Mouse (Mus musculus) testis, postnatal 14 days (tissue): ENCODE results near the gene Nfatc3.

Experiments used
- DNase-seq: peaks from one replicate; pipeline ENCODE4 v3.0.0; 2021; ENCODE audit warnings: low spot score

Nfatc3 gene

DNA sequence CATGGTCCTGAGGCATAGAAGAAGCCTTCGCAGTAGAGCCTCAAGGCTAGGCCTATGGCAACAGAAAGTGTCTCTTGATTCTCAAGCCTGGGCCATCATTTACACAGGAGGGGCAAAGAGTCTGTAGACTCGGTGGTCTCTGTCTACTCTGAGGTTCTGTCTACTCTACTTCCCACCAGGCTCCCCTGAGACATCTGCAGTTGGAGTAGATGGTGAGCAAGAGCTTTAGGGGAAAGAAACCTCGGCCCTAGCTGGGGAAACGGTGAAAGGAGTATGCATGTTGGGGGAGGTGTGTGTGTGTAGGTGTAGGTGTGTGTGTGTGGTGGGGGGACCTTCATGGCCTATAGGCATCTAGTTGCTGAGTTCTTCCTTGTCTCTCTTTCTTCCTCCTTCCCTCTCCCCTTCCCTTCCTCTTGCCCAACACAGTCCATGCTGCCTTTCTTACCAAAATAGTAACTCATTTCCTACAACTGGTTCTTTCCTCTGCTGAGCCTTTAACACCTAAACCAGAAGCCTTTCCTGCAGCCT, 2.1 kb upstream of the Nfatc3 start:
- no peak for DNase-seq

DNA sequence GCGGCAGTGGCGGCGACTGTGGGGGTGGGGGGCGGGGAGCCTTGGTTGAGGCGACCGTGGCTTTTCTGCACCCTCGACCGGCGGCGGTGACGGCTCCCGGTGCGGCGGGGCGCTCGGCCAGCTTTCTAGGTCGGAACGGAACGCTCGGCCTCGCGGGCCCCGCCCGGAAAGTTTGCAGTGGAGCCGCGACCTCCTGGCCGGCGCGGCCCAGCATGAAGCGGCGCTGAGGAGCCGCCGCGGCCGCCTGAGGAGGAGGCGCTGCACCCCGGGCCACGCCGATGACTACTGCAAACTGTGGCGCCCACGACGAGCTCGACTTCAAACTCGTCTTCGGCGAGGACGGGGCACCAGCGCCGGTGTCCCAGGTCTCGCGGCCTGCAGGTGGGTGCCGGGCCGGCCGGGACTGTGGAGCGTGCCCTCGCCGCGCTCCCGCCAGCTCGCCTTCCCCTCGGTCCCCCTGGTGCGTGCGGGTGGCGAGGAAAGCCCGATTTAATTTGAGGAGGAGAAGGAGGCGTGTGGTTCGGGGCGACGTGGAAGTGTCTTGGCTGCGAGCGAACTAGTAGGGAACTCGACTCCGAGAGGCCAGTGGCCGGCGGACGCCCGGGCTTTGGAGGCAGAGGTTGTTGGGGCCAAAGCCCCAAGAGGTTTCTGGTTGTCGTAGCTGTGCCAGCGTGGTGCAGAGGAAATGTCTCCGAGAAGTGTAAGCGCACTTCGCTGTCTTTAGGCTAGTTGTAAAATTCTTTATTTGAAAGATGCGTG, 1.2 kb downstream of the Nfatc3 start:
- DNase-seq = peak; percentile 75

DNA sequence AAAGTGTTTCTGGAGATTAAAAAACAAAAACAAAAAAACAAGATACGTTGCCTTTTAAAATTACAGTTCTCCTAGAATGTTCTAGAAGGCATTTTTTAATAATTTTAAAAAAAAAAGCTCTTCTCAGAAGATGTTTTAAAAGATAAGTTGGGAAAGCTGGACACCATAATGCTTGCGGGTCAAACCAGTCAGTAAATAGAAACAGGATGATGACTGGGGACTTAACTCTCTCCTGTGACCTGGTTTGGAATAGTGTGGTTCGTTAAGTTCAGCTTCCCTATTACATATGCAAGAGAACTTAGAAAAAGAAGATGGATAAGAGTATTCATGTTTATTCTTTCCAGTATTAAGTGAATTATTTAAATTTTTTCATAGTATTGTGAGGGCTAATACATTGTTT, 1.9 kb downstream of the Nfatc3 start:
- no peak for DNase-seq

DNA sequence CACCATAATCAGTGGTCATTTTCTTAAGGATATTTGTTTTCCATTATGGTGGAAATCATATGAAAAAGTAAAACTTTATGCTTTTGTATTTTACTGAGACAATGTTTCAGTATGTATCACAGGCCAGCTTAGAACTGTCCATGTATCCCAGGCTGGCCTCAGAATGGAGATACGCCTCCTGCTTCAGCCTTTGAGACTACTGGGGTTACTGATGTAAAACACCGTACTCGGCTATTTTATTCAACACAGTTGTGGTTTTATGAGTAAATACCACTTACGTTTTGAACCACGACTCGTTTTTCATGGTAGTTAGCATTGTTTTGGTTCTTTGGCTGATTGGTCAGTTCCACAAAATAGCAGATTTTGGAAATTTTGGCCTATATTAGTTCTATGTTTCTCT, 3.0 kb downstream of the Nfatc3 start:
- no peak for DNase-seq

DNA sequence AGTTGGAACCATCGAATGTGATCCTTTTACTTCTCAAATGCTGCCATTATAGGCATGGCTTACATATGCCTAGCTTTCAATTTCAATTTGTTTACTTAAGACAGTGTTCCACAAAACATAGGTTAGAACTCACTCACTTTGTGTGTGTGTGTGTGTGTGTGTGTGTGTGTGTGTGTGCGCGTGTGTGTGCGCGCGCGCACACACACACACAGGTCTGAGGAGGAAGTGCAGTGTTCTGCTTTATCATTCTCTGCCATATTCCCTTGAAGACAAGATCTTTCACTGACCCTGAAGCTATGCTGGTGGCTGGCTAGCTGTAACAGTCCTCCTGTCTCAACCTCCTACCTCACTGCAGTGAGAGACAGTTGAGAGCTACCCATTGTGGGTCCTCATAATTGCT, 4.4 kb downstream of the Nfatc3 start:
- no peak for DNase-seq

DNA sequence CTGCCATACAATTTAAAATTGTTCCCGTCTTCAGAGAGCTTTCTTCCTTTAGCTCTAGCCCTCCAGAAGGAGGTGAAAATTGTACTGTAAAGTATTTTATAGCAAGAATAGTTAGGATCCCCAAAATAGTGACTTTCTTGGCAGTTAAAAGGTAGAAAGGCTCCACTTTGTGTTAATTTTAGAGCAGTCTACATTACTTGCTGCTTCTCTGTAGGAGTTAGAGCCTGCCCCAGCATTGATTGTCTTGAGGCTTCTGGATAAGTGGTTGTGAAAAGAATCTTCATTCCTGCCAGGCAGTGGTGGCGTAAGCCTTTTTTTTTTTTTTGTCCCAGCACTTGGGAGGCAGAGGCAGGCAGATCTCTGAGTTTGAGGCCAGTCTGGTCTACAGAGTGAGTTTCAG, 8.1 kb downstream of the Nfatc3 start:
- no peak for DNase-seq

DNA sequence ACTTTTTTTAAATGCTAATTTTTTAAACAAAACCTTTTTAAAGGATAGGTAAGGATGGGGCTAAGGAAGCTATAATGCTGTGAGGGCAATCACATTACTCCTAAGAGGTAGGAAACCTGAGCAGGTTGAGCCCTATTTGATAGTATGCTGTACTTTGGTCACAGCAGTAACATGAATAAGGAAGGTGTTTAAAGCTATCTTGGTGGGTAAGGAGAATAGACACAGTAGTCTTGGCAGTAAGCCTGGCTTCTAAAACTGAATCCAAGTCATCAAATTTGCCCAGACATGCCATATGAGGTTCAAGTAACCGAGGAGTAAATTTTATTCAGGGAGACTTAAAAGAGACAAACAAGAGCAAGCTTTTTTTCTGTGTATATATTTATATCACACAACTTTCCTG, 10.9 kb downstream of the Nfatc3 start:
- DNase-seq = no peak

DNA sequence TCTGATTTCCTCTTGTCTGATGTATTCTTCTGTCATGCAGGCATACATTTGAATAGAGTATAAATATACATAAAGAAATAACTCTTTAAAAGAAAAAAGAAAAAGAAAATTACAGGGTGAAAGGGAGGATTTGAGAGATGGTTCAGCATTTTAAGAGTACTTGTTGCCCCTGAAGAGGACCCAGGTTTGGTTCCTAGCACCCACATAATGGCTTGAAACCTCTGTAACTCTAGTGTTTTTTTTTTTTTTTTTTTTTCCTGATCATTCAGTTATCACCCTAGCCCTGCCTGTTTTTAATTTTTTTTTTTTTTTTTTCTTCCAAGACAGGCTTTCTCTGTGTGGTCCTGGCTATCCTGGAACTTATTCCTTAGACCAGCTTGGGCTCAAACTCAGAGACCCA, 13.5 kb downstream of the Nfatc3 start:
- DNase-seq = no peak

DNA sequence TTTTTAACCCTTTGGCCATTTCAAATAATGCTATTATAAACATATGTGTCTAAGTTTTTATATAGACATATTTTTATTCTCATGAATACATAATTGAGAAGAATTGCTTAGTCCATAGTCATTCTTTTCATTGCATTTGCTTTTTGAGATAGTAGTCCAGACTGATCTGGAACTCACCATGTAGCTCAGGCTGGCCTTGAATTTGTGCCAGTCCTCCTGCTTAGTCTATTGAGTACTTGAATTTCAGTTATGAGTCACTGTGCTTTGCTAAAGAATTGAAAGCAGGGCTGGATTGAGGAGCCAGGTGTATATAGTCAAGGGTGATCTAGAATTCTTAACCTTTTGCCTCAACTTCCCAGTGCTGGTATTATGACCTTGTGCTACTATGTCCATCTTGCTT, 15.6 kb downstream of the Nfatc3 start:
- DNase-seq = no peak

DNA sequence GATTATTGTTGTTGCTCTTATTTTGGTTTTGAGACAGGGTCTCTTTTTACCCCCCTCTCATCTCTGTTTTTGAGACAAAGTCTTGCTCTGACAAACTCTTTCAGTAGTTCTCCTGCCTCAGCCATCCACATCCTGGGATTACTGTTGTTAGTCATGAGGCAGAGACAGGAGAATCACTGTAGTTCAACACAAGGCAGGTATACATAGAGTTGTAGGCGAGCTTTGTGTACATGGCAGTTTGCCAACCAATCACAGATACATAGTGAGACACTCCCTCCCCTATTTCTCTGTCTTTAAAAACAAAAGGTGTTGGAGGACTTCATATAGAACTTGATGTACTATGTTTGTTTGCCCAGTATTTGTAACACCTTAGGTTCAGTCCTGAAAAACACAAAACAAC, 16.0 kb downstream of the Nfatc3 start:
- no peak for DNase-seq

DNA sequence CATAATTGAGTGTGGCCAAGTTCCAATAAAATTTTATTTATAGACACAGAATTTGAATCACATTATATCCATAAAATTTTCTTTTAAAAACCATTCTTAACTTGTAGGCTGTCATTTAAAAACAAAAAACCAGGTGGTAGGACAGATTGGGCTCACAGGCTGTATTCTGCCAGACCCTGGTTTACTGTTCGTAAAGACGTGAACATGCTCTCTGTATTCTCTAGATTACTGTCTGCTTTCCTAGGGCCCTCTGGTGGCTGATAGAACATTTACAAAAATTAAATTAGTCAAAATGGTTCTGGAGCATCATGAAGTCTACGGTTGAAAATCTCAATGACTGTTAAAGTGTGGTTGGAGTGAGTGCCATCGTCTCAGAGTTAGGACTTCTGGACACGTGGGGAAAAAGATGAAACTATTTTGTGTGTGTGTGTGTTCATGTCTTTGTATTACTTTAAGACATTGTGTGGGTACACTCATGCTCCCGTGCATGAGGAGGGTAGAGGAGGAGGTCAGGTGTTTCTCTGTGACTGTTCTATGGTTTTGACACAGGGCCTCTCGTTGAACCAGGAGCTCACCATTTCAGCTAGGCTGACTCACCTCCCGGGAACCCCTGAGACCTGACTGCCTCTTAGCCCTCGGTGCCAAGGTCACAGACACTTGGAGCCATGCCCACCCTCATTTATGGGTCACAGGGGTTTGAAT, 16.7 kb downstream of the Nfatc3 start:
- DNase-seq = no peak

DNA sequence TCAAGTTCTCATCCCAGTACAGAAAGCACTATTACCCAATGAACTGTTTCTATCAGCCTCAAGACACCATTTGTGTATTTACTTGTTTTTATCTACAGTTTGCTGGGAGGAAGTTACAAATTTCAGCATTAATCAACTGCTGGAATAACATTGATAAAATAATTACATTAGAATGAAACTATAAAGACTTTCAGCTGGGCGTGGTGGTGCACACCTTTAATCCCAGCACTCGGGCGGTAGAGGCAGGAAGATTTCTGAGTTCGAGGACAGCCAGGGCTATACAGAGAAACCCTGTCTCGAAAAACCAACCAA, 17.2 kb downstream of the Nfatc3 start:
- no peak for DNase-seq

DNA sequence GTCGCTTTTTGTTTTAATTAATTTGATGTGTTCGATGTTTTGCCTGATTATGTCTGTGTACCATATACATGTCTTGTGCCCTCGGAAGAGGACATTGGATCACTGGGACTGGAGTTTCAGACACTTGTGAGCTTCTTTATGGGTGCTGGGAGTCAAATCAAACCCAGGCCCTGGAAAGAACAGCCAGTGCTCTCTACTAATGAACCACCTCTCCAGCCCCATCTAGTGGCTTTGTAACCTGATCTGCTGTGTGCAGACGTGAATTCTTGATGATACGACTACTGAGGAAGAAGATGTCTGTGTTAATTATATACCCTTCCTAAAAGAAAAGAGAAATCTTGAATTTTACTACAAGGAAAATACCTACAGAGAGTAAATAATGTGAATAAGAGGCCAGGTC, 18.0 kb downstream of the Nfatc3 start:
- no peak for DNase-seq

DNA sequence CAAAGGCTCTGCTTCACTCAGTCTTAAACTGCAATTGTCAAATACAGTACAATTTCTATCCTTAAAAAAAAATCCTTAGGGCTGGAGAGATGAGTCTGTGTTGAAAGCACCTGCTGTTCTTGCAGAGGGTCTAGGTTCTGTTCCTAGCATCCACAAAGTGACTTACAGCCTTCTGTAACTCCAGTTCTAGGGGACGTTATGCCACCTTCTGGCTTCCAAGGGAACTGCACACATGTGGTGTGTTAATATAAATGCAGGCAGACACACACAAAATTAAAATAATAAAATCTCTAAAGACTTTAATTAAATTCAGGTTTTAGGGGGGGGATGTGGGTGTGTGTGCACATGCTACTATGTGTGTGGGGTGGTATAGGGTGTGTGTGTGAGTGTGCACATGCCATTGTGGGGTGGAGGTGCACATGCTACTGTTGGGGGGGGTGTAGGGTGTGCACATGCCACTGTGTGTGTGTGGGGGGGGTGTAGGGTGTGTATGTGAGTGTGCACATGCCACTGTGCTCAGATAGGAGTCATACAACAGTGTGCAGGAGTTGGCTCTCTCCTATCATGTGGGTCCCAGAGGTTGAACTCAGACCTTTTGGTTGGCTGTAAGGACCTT, 18.9 kb downstream of the Nfatc3 start:
- DNase-seq = no peak

DNA sequence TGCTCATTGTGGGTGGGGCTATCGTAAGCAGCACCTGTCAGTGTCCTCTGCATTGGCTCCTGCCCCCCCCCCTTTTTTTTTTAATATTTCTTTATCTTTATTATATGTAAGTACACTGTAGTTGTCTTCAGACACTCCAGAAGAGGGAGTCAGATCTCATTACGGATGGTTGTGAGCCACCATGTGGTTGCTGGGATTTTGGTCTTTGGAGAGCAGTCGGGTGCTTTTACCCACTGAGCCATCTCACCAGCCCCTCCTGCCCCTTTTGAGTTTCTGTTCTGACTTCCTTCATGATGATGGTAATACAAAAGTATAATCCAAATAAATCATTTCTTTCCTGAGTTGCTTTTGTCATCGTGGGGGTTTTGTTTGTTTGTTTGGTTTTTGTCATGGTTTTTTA, 43.7 kb downstream of the Nfatc3 start:
- no peak for DNase-seq

DNA sequence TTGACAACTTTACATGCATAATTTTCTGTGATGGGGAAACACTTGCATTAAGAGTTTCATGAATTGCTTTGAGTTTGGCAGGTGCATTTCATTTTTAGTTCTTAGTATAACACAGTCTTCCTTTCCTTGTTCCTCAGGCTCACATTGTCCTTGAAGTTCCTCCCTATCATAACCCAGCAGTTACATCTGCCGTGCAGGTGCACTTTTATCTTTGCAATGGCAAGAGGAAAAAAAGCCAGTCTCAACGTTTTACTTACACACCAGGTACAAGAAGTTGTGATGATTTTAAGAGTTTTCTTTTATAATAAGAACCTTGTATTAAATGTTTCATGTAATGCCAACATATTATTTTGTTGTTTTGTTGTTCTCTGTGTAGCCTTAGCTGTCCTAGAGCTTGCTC, 45.2 kb downstream of the Nfatc3 start:
- no peak for DNase-seq

DNA sequence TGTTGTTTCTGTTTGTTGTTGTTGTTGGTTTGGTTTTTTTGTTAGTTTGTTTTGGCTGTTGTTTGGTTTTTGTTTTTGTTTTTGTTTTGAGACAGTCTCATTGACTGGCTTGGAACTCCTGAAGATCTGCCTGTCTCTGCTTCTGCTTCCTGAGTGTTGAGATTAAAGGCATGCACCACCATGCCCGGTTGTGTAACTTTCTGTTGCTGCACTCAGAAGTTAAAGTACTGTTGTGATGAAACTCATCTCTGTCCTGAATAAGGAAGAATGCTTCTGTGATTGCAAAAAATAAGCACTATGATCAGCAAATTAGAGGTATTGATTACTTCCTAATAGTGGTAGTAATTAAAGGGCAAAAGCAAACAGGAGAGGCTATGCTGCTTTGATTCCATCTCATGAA, 47.6 kb downstream of the Nfatc3 start:
- no peak for DNase-seq

DNA sequence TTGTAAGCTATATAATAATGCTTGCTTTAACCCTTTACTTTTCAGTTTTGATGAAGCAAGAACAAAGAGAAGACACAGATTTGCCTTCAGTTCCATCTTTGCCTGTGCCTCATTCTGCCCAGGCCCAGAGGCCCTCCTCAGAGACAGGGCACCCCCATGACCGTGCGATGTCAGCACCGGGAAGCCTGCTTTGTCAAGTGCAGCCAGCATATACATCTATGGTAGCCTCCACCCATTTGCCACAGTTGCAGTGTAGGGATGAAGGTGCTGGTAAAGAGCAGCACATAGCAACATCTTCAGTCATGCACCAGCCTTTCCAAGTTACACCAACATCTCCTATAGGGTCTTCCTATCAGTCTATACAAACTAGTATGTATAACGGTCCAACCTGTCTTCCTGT, 49.4 kb downstream of the Nfatc3 start:
- DNase-seq = peak; percentile 29

DNA sequence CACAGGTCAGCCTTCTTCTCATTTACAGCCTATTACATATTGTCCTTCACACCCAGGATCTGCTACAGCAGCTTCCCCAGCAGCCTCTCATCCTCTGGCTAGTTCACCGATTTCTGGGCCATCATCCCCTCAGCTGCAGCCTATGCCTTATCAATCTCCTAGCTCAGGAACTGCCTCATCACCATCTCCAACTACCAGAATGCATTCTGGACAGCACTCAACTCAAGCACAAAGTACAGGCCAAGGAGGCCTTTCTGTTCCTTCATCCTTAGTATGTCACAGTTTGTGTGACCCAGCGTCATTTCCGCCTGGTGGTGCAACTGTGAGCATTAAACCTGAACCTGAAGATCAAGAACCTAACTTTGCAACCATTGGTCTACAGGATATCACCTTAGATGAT, 50.1 kb downstream of the Nfatc3 start:
- DNase-seq = peak; percentile 30

DNA sequence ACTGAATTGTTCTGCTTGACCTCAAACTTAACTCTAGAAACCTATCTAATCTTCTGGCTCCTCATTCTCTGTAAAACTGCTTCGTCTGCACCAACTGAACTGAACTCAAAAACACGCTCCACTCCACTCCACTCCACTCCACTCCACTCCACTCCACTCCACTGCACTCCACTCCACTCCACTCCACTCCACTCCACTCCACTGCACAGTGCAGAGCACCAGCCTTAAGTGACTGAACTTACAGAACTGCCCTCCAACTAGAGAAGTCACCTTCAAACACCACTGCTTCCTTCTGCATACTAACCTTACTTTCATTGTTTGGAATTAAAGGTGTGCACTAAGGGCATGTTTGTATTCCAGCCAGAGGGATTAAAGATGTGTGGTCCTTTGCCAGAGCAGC, 53.4 kb downstream of the Nfatc3 start:
- DNase-seq = no peak

DNA sequence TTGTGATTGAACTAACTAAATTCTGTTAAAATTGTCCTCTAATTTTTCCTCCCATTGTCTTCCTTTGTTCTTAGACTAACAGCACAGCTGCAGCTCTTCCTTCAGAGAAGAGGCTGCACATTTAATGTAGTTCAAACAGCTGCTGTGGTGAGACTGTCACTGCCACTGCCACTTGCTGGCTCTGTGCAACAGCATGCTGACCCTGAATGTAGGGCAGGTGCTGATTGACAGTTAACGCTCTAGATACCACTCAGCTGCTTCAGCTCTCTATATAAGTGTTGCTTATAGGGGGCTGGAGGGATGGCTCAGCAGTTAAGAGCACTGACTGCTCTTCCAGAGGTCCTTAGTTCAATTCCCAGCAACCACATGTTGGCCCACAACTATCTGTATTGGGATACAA, 53.9 kb downstream of the Nfatc3 start:
- DNase-seq = no peak

DNA sequence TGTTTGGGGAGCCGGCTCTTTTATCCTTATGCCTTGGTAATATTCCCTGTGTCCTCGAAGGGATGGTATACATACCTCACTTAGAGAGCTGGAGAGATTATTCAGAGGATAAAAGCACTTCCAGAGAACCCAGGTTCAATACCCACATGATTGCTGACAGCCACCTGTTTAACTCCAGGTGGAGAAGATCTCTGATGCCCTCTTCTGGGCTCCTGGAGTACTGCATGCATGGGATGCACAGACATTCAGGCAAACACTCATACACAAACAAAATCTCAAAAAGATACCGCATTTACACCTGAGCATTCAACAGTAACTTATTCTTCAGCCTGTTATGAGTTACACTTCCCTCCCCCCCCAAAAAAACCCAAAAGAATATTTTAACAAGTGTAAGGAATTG, 57.3 kb downstream of the Nfatc3 start:
- no peak for DNase-seq

DNA sequence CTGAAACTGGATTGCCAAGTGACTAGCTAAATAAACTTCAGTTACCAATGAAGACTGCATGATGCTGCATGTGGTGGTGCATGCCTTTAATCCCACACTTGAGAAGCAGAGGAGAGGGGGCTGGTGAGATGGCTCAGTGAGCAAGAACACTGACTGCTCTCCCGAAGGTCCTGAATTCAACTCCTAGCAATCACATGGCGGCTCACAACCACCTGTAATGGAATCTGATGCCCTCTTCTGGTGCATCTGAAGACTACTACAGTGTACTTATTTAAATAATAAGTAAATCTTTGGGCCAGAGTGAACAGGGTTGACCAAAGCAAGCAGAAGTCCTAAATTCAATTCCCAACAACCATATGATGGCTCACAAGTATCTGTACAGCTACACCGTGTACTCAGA, 64.8 kb downstream of the Nfatc3 start:
- DNase-seq = no peak

DNA sequence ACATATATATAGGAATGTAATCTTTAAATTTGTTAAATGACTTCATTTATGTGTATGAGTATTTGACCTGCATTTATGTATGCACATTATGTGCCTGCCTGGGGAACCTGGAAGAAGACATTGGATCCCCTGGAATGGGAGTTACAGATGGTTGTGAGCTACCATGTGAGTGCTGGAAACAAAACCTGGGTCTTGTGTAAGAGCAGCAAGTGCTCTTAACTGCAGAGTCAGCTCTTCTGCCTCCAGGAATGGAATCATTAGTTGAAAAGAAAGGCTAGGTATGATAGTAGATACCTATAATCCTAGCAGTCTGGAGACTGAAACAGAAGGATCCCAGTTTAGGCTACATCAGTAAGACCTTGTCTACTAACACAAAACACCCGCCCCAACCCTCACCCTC, 67.4 kb downstream of the Nfatc3 start:
- no peak for DNase-seq
